Mouse (Mus musculus) neutrophil, adult 65 days (primary cell): Measurements from ENCODE around the gene Habp4. TPM values are rescaled to one million over a fixed set of nuclear protein-coding genes. Genes with fewer than 3 reads are reported as not detected.

Experiments used
- total RNA-seq: library from RNA; stranded (reverse); gene quantifications from 2 replicates; pipeline ENCODE4 v1.2.4, GENCODE M21; 2023

Habp4 gene
- 1.6 and 2.2 TPM in 2 replicates for total RNA-seq

GRCm38 (mm10) chr13:64161548-64161915 lies at the start of gene Habp4:
Gene Habp4 (plus strand): TSS chr13:64161824.

GRCm38 (mm10) chr13:64128858-64129615 lies 32.6 kb upstream of the Habp4 start, which contains the start of gene Slc35d2:
Gene Slc35d2 (minus strand): TSS chr13:64129368.

GRCm38 (mm10) chr13:64153083-64153682 lies 8.4 kb upstream of the Habp4 start, which contains the start of gene Zfp367:
Gene Zfp367 (minus strand): TSS chr13:64153202.

Other genes with a start within 250 kb of the Habp4 start
- not detected in 2 replicates for gene Hsd17b3, start 72.6 kb upstream of the Habp4 start, total RNA-seq
- gene Slc35d2, start 32.5 kb upstream of the Habp4 start, total RNA-seq = 22.2 and 22.7 TPM in 2 replicates
- 49.3 and 66.4 TPM in 2 replicates for gene Zfp367, start 8.6 kb upstream of the Habp4 start, total RNA-seq
- 2.4 and 3.1 TPM in 2 replicates for gene Cdc14b, start 113.5 kb downstream of the Habp4 start, total RNA-seq
- gene Aaed1, start 150.9 kb downstream of the Habp4 start, total RNA-seq = 28.1 and 29.5 TPM in 2 replicates
- 93.4 and 110 TPM in 2 replicates for gene Ctsl, start 209.1 kb downstream of the Habp4 start, total RNA-seq